Comparison of ENCODE assay signal across 28 mouse cellular contexts in genomic region chr1:181295651-181296050, GRCm38 (mm10). TPM values are rescaled to one million over a fixed set of nuclear protein-coding genes. Genes with fewer than 3 reads are reported as not detected.
"Had no signal": no experiment of that assay in that cellular context is flagged by ENCODE, and none has a peak within 500 bp of the region (broad histone marks: within the 10 kb centered on the region; RNA-seq: fewer than 3 reads in every experiment).

No protein-coding gene starts in this region.

- H3K4me3 ChIP-seq: heart, adult 2 months; heart, embryonic 12.5 days; hindbrain, embryonic 10.5 days; hindbrain, embryonic 12.5 days; layer of hippocampus, adult 2 months; left cerebral cortex, adult 2 months; limb, embryonic 10.5 days; limb, embryonic 12.5 days; liver, embryonic 13.5 days had no signal

- H3K9ac ChIP-seq: heart, embryonic 12.5 days; hindbrain, embryonic 12.5 days; hindbrain, embryonic 14.5 days; limb, embryonic 12.5 days; liver, embryonic 13.5 days had no signal

- H3K27me3 ChIP-seq: heart, embryonic 12.5 days; hindbrain, embryonic 12.5 days; limb, embryonic 12.5 days had no signal

- H3K9me3 ChIP-seq: heart, embryonic 12.5 days; hindbrain, embryonic 10.5 days; hindbrain, embryonic 12.5 days; limb, embryonic 10.5 days; limb, embryonic 12.5 days; liver, embryonic 13.5 days had no signal

- H3K27ac ChIP-seq: heart, adult 2 months; hindbrain, embryonic 10.5 days; hindbrain, embryonic 12.5 days; hindbrain, embryonic 14.5 days; layer of hippocampus, adult 2 months; left cerebral cortex, adult 2 months; limb, embryonic 10.5 days; limb, embryonic 12.5 days; liver, embryonic 13.5 days had no signal

- H3K4me2 ChIP-seq: heart, embryonic 12.5 days; hindbrain, embryonic 12.5 days; hindbrain, embryonic 14.5 days; limb, embryonic 12.5 days; liver, embryonic 11.5 days; liver, embryonic 13.5 days had no signal

- ATAC-seq: forebrain, embryonic 16.5 days; hindbrain, embryonic 16.5 days; inflammation-experienced regulatory T-cells, adult 6 months; intestine, postnatal 0 days had no signal

- DNase-seq: gastrocnemius, postnatal 14 days; gastrocnemius, postnatal 36 days; heart, adult 2 months; heart, postnatal 10 days; kidney, adult 18-20 months; kidney, adult 8-10 months; kidney, postnatal 10 days; kidney, postnatal 25 days; kidney, postnatal 4 days; liver; liver, embryonic 13.5 days had no signal

- H3K4me1 ChIP-seq: heart, embryonic 12.5 days; hindbrain, embryonic 10.5 days; hindbrain, embryonic 12.5 days; limb, embryonic 12.5 days had no signal

- H3K36me3 ChIP-seq: heart, embryonic 12.5 days; hindbrain, embryonic 10.5 days; hindbrain, embryonic 12.5 days; limb, embryonic 10.5 days; limb, embryonic 12.5 days; liver, embryonic 13.5 days had no signal

RNA-seq across cellular contexts. Expression of gene Cnih3, which starts 56.8 kb away (rescaled TPM):
- total RNA-seq: gastrocnemius, adult 8-10 months; gastrocnemius, postnatal 36 days; heart, adult 2 months; heart, postnatal 10 days; heart, postnatal 25 days had no signal
- polyA plus RNA-seq: heart, embryonic 16.5 days; inflammation-experienced regulatory T-cells, adult 6 months; kidney, embryonic 14.5 days; liver, embryonic 11.5 days; liver, embryonic 13.5 days had no signal
